Mouse (Mus musculus) forebrain, embryonic 14.5 days (tissue): ENCODE data around the gene Pnma5. TPM values are rescaled to one million over a fixed set of nuclear protein-coding genes. Genes with fewer than 3 reads are reported as not detected.

ENCODE experiments used
- ATAC-seq: fragments of 200-750 bp; cut with Nextera tagmentation; 2 replicates; pipeline ENCODE4 v1.8.0; 2017; ENCODE audit warnings: mild to moderate bottlenecking, moderate library complexity
- DNase-seq: peaks from one replicate; pipeline ENCODE4 v3.0.0-alpha.2; 2015; ENCODE audit warnings: low spot score
- H3K27ac ChIP-seq: fragments of 300-500 bp; sonication (generic); 2 replicates; pipeline ENCODE4 v1.5.1; 2014; ENCODE audit warnings: low read depth, mild to moderate bottlenecking, control low read depth, low read length, moderate library complexity
- H3K27me3 ChIP-seq: fragments of 300-500 bp; sonication (generic); replicated peaks from 2 replicates; pipeline ENCODE4 v1.6.1; 2014; ENCODE audit warnings: low read length, control low read depth, mixed read lengths; ENCODE audit not compliant: control insufficient read depth, insufficient read depth
- H3K36me3 ChIP-seq: fragments of 300-500 bp; sonication (generic); 2 replicates; pipeline ENCODE4 v1.6.1; 2014; ENCODE audit warnings: low read length, control low read depth; ENCODE audit not compliant: control insufficient read depth, insufficient read depth
- H3K4me1 ChIP-seq: fragments of 300-500 bp; sonication (generic); 2 replicates; pipeline ENCODE4 v1.6.1; 2014; ENCODE audit warnings: antibody characterized with exemption, low read length, control low read depth; ENCODE audit not compliant: control insufficient read depth, insufficient read depth
- H3K4me2 ChIP-seq: fragments of 300-500 bp; sonication (generic); 2 replicates; pipeline ENCODE4 v1.6.1; 2014; ENCODE audit warnings: mild to moderate bottlenecking, control low read depth, low read length
- H3K4me3 ChIP-seq: fragments of 300-500 bp; sonication (generic); 2 replicates; pipeline ENCODE4 v1.5.1; 2014; ENCODE audit warnings: low read depth, low read length, control low read depth
- H3K9ac ChIP-seq: fragments of 300-500 bp; sonication (generic); 2 replicates; pipeline ENCODE4 v1.6.1; 2014; ENCODE audit warnings: mild to moderate bottlenecking, low read length, control low read depth, moderate library complexity
- H3K9me3 ChIP-seq: fragments of 300-500 bp; sonication (generic); replicated peaks from 2 replicates; pipeline ENCODE4 v1.6.1; 2016; ENCODE audit warnings: low read length, control low read depth, mixed read lengths; ENCODE audit not compliant: control insufficient read depth
- WGBS: fragments of 180-500 bp; shearing (Covaris S2); extraction: QIAGEN DNeasy Blood & Tissue Kit; methylation state at CpG from one replicate; pipeline ENCODE4 v1.1.7; 2014; 5-methylcytosine and 5-hydroxymethylcytosine counted together
- microRNA counts: library from miRNA; unstranded; fragments of <30 nt; microRNA quantifications from one replicate; lab custom pipeline; 2016
- microRNA-seq: library from miRNA; unstranded; fragments of <30 nt; microRNA quantifications from one replicate; pipeline ENCODE4, GENCODE M21; 2016
- polyA plus RNA-seq: library from polyadenylated mRNA; unstranded; fragments of >200 nt; fragmentation: Nextera tagmentation; extraction: Ambion mirVana; gene quantifications from 2 replicates; pipeline ENCODE4 v1.2.1, GENCODE M21; 2014

The Pnma5 gene
- polyA plus RNA-seq, 1 experiment from 2014 or later, result not detected

GRCm38 (mm10) chrX:72988431-72988830 lies 48.5 kb downstream of the Pnma5 start:
- no peaks in the 10 kb centered on the region for H3K9me3 ChIP-seq
- 89% methylated on average over 3 of the region's 3 CpGs for WGBS
- ATAC-seq (no peak), DNase-seq (no peak)
- H3K4me1 ChIP-seq, result no peaks in the 10 kb centered on the region
- H3K4me2 ChIP-seq, result no peak overlapping the region
- no peak overlapping the region for H3K27ac ChIP-seq
- H3K27me3 ChIP-seq, result no peaks in the 10 kb centered on the region
- H3K4me3 ChIP-seq, result no peak overlapping the region
- H3K36me3 ChIP-seq, result no peaks in the 10 kb centered on the region
- H3K9ac ChIP-seq, result no peak overlapping the region

GRCm38 (mm10) chrX:72987520-72987905 lies 49.4 kb downstream of the Pnma5 start:
- Histone ChIP-seq H3K9me3 (no peaks in the 10 kb centered on the region), H3K27ac (no peak overlapping the region), H3K4me1 (no peaks in the 10 kb centered on the region), H3K9ac (peak overlapping the region; percentile 29; the same call in 1 of the 2 replicates), H3K36me3 (no peaks in the 10 kb centered on the region), H3K4me2 (peak overlapping the region; percentile 54), H3K27me3 (no peaks in the 10 kb centered on the region), H3K4me3 (peak overlapping the region; percentile 29)
- DNase-seq (no peak), ATAC-seq (0 out of 2 replicates have a peak, but pooled peaks have one; percentile 4)
- 42% methylated on average over 14 of the region's 14 CpGs for WGBS

DNA sequence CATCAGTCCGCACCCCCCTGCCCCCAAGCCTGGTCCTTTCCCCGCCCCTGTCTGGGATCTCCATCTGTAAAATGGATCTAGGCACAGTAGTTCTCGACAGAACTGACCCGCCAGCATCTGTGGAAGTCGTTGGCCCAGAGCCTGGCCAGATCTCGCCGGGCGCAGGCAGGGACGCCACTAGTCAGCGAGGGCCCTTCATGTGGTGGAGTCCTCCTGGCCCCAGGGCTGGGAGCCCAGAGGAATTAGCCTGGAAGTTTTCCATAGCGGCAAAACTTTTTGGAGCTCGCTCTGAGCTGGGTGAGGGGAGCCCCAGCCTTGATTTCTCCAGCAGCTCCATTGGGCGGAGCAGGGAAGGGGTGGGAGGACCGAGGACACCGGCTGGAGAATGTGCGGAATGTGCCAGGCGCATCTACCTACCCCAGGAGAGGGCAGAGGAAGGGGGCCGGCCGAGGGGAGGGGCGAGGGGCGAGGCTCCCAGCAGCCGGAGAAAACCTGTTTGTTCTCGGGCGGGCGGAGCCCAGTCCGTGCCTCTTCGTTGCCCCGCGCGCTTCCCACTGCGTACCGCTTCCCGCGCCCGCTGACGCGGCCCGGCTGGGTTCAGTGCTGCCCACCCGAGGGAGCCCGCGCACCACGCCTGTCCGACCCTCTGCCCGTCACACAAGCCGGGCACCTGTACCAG lies 49.9 kb downstream of the Pnma5 start, which contains the start of gene Zfp185:
TSS of gene Zfp185 (plus strand) at position 499 of the 679 bp plus-strand sequence.
- no peaks in the 10 kb centered on the region for H3K9me3 ChIP-seq
- H3K9ac ChIP-seq, result peak within 1 kb of the TSS; percentile 29; the same call in 1 of the 2 replicates
- H3K27me3 ChIP-seq, result no peaks in the 10 kb centered on the region
- no peaks in the 10 kb centered on the region for H3K4me1 ChIP-seq
- peak within 1 kb of the TSS; percentile 29 for H3K4me3 ChIP-seq
- peak within 1 kb of the TSS; percentile 54 for H3K4me2 ChIP-seq
- DNase-seq, result peak; percentile 13
- peak; percentile 82 for ATAC-seq
- WGBS, result 32% methylated on average over 41 of the region's 45 CpGs
- H3K27ac ChIP-seq, result no peak within 1 kb of the TSS
- H3K36me3 ChIP-seq, result no peaks in the 10 kb centered on the region

- Histone ChIP-seq H3K27me3 (no peaks in the 10 kb centered on the region), H3K4me1 (no peaks in the 10 kb centered on the region), H3K9ac (no peak overlapping the region), H3K9me3 (no peaks in the 10 kb centered on the region), H3K36me3 (no peaks in the 10 kb centered on the region), H3K4me3 (no peak overlapping the region), H3K27ac (no peak overlapping the region), H3K4me2 (no peak overlapping the region)
- DNase-seq (no peak), ATAC-seq (no peak)
- WGBS, result 85% methylated on average over 2 of the region's 2 CpGs
These were observed 51.3 kb downstream of the Pnma5 start for GRCm38 (mm10) chrX:72985607-72986006.

MicroRNA genes within 50 kb of the gene (microRNA counts, 519-probe panel; counts per million panel counts)
- not detected for microRNA mmu-miR-2137 (lab: Ali Mortazavi, UCI)

Small RNA genes within 50 kb of the gene (microRNA-seq; reads per million reads assigned to microRNA genes)
- gene Mir2137, result 1.2 reads per million

Other genes starting within 250 kb of the Pnma5 start
- gene Gabrq, start 211.9 kb downstream of the Pnma5 start, polyA plus RNA-seq, result 2.0 and 2.3 TPM in 2 replicates
- gene Cetn2, start 118.7 kb downstream of the Pnma5 start, polyA plus RNA-seq, result 97.6 and 103 TPM in 2 replicates
- gene Nsdhl, start 118.5 kb downstream of the Pnma5 start, polyA plus RNA-seq, result 44.7 and 45.0 TPM in 2 replicates
- 0.76 and 0.87 TPM in 2 replicates for gene Zfp185, start 49.8 kb downstream of the Pnma5 start, polyA plus RNA-seq
- gene Pnma3, start 27.7 kb upstream of the Pnma5 start, polyA plus RNA-seq, result 1.3 and 1.7 TPM in 2 replicates
- 0.43 and 0.69 TPM in 2 replicates for gene Xlr4a, start 45.4 kb upstream of the Pnma5 start, polyA plus RNA-seq
- gene Xlr3a, start 60.0 kb upstream of the Pnma5 start, polyA plus RNA-seq, result 2.5 and 6.9 TPM in 2 replicates
- 0.22 and 0.84 TPM in 2 replicates for gene Gm14685, start 79.9 kb upstream of the Pnma5 start, polyA plus RNA-seq
- not detected in 2 replicates for gene Xlr5b, start 111.7 kb upstream of the Pnma5 start, polyA plus RNA-seq
- 0.28 and 0.63 TPM in 2 replicates for gene DXBay18, start 112.3 kb upstream of the Pnma5 start, polyA plus RNA-seq
- not detected in 2 replicates for gene Spin2d, start 139.9 kb upstream of the Pnma5 start, polyA plus RNA-seq
- 10.6 and 43.5 TPM in 2 replicates for gene Xlr3b, start 155.1 kb upstream of the Pnma5 start, polyA plus RNA-seq
- gene Xlr4b, start 177.2 kb upstream of the Pnma5 start, polyA plus RNA-seq, result 0.37 and 1.4 TPM in 2 replicates
- 18.8 and 24.6 TPM in 2 replicates for gene F8a, start 191.2 kb upstream of the Pnma5 start, polyA plus RNA-seq
- gene Xlr4c, start 206.0 kb upstream of the Pnma5 start, polyA plus RNA-seq, result 0.54 TPM in 1 of 2 replicates, not detected in the other
- gene Xlr3c, start 228.3 kb upstream of the Pnma5 start, polyA plus RNA-seq, result not detected in 2 replicates